Mouse (Mus musculus) heart, embryonic 16.5 days (tissue): ENCODE results near the gene Tyw3. TPM values are rescaled to one million over a fixed set of nuclear protein-coding genes. Genes with fewer than 3 reads are reported as not detected.
"Not testable (repeated sequence)": the region's sequence is repeated elsewhere in the genome, so short reads cannot be mapped to it uniquely, and the experiment has no call there.

Source experiments
- ATAC-seq: fragments of 200-750 bp; cut with Nextera tagmentation; replicated peaks from 2 replicates; pipeline ENCODE4 v1.8.0; 2017; ENCODE audit warnings: moderate number of reproducible peaks; ENCODE audit not compliant: insufficient read depth, low FRiP score; ENCODE audit errors: extremely low read depth
- H3K27ac ChIP-seq: fragments of 300-500 bp; sonication (generic); 2 replicates; pipeline ENCODE4 v1.5.1; 2014; ENCODE audit warnings: mild to moderate bottlenecking, low read length, control low read depth, moderate library complexity
- H3K27me3 ChIP-seq: fragments of 300-500 bp; sonication (generic); 2 replicates; pipeline ENCODE4 v1.6.1; 2014; ENCODE audit warnings: low read length, mixed read lengths; ENCODE audit not compliant: control insufficient read depth, insufficient read depth
- H3K36me3 ChIP-seq: fragments of 300-500 bp; sonication (generic); 2 replicates; pipeline ENCODE4 v1.6.1; 2014; ENCODE audit not compliant: control insufficient read depth, insufficient read depth
- H3K4me1 ChIP-seq: fragments of 300-500 bp; sonication (generic); 2 replicates; pipeline ENCODE4 v1.6.1; 2014; ENCODE audit warnings: low read length, mixed read lengths; ENCODE audit not compliant: control insufficient read depth, insufficient read depth
- H3K4me2 ChIP-seq: fragments of 300-500 bp; sonication (generic); 2 replicates; pipeline ENCODE4 v1.6.1; 2014; ENCODE audit warnings: low read depth, mild to moderate bottlenecking, control low read depth, low read length
- H3K4me3 ChIP-seq: fragments of 300-500 bp; sonication (generic); 2 replicates; pipeline ENCODE4 v1.5.1; 2014; ENCODE audit warnings: mild to moderate bottlenecking, control low read depth, low read length
- H3K9ac ChIP-seq: fragments of 300-500 bp; sonication (generic); 2 replicates; pipeline ENCODE4 v1.6.1; 2014; ENCODE audit warnings: low read length, control low read depth
- H3K9me3 ChIP-seq: fragments of 300-500 bp; sonication (generic); replicated peaks from 2 replicates; pipeline ENCODE4 v1.6.1; 2016; ENCODE audit warnings: low read length; ENCODE audit not compliant: control insufficient read depth
- WGBS: fragments of 180-500 bp; shearing (Covaris S2); extraction: QIAGEN DNeasy Blood & Tissue Kit; methylation state at CpG from one replicate; pipeline ENCODE4 v1.1.7; 2014; 5-methylcytosine and 5-hydroxymethylcytosine counted together
- polyA plus RNA-seq: library from polyadenylated mRNA; unstranded; fragments of >200 nt; fragmentation: Nextera tagmentation; extraction: Ambion mirVana; gene quantifications from 2 replicates; pipeline ENCODE4 v1.2.1, GENCODE M21; 2015

Tyw3 gene
- 6.8 and 10.3 TPM in 2 replicates for polyA plus RNA-seq

DNA sequence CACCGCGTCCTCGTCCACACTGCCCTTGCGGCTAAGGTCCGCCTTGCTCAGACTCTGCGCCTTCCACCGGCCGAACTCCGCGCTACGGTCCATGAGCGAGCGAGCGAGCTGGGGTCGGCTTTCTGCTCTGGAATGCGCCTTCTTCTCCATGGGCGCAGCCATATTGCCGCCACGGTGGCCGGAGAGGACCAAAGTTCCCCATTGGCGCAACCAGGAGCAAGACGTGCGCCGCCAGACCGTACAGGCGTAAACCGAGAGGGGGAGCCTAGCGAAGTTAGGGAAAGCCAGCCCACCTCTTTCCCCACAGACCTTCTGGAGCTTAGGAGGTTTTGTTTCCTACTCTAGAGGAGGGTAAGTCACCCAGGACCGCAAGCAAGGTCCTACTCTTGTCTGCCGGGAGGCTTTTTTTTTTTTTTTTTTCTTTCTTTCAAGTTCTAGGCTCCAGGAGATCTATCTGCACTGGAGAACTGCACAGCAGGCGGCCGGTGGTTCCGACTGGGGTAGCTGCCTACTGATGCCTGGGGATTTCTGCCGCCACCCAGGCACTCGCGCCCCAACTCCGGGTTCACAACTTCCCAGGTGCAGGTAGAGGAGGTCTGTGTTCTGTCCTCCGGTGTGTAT lies at the start of gene Tyw3:
Gene Tyw3 (minus strand): TSS at position 171 of the 621 bp plus-strand sequence.
- Histone ChIP-seq H3K4me3 (peak within 1 kb of the TSS; percentile 73), H3K4me2 (peak within 1 kb of the TSS; percentile 84), H3K4me1 (peaks cover 9% of the 10 kb centered on the region; the same call in 1 of the 2 replicates), H3K27ac (peak within 1 kb of the TSS; percentile 95), H3K9ac (peak within 1 kb of the TSS; percentile 84), H3K36me3 (peaks cover 17% of the 10 kb centered on the region), H3K27me3 (no peaks in the 10 kb centered on the region), H3K9me3 (no peaks in the 10 kb centered on the region)
- peak; percentile 97 for ATAC-seq
- under 1% methylated on average over 37 of the region's 38 CpGs for WGBS

DNA sequence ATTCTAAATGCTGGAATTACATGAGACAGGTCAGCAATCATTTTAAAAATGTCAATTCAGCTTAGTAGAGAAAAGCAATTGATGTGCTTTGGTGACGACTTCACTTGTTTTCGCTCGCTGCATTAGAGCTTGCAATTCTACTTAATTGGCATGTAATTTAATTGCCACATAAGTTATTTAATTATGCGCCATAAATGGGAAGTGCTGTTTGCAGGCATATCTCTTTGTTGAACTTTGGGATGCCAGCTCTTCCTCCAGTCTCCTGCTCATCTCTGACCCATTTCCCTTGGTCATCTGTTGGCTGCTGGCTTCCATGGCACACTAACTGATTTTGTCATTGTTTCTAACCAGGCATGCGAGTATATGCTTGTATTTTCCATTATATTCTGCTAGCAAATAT lies 36.2 kb upstream of the Tyw3 start:
- H3K36me3 ChIP-seq: no peaks in the 10 kb centered on the region
- H3K4me1 ChIP-seq: no peaks in the 10 kb centered on the region
- no peak overlapping the region for H3K4me2 ChIP-seq
- ATAC-seq: no peak
- H3K27ac ChIP-seq: no peak overlapping the region
- no peak overlapping the region for H3K9ac ChIP-seq
- H3K4me3 ChIP-seq: no peak overlapping the region
- no peaks in the 10 kb centered on the region for H3K9me3 ChIP-seq
- no peaks in the 10 kb centered on the region for H3K27me3 ChIP-seq
- WGBS: 92% methylated on average over 5 of the region's 5 CpGs

DNA sequence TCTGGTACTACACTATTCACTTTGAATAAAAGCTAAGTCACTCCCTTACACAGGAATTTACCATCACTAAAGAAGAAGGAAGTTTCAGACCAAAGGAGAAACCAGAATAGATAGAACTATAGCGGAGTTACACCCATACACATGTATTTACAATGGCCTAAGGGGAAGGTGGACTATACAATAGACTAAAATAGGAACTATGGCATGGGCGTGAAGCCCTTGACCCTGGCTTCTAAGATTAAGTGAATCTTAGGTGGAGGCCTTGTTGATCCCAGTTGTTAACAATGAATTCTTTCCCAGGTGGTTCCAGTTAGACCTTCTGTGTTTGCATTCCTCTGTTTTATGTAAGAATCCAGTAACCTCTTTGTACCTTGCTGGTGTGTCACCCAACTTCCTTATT lies 34.4 kb upstream of the Tyw3 start:
- ATAC-seq, H3K9ac ChIP-seq, H3K36me3 ChIP-seq, H3K4me2 ChIP-seq, H3K27ac ChIP-seq, H3K4me3 ChIP-seq, H3K4me1 ChIP-seq, H3K9me3 ChIP-seq, H3K27me3 ChIP-seq: not testable (repeated sequence)
- 84% methylated on average over 2 of the region's 2 CpGs for WGBS

DNA sequence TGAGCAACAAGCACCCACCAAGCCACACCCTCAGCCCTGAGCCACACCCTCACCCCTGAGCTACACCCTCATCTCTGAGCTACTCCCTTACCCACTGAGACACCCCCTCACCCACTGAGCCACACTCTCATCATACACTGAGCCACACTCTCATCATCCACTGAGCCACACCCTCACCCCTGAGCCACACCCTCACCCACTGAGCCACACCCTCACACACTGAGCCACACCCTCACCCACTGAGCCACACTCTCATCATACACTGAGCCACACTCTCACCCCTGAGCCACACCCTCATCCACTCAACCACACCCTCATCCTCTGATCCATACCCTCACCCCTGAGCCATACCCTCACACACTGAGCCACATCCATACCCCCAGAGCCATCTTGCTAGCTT lies 31.4 kb upstream of the Tyw3 start:
- Histone ChIP-seq H3K4me1 (no peaks in the 10 kb centered on the region), H3K4me2 (no peak overlapping the region), H3K27ac (no peak overlapping the region), H3K9ac (no peak overlapping the region), H3K9me3 (no peaks in the 10 kb centered on the region), H3K4me3 (no peak overlapping the region), H3K36me3 (no peaks in the 10 kb centered on the region), H3K27me3 (no peaks in the 10 kb centered on the region)
- ATAC-seq: no peak

DNA sequence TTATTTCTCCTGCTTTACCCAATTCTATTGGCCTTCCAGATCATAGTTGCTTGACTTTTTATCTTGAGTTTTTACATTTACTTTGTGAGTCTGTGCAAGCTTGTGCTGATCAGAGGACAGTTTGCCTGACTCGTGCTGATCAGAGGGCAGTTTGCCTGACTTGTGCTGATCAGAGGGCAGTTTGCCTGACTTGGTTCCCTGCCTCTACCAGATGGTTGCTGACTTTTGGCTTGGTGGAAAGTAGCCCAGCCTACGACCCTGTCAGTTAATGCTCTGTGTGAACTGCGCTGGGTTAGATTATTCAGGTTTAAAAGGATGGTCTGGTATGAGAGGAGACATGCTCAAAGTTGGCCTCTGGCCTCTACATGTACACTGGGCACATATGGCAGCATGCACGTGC lies 19.2 kb upstream of the Tyw3 start:
- WGBS: 88% methylated on average over 4 of the region's 4 CpGs
- no peaks in the 10 kb centered on the region for H3K9me3 ChIP-seq
- H3K9ac ChIP-seq: no peak overlapping the region
- H3K4me2 ChIP-seq: no peak overlapping the region
- H3K27me3 ChIP-seq: no peaks in the 10 kb centered on the region
- peaks cover 3% of the 10 kb centered on the region for H3K36me3 ChIP-seq
- H3K4me1 ChIP-seq: no peaks in the 10 kb centered on the region
- ATAC-seq: no peak
- no peak overlapping the region for H3K27ac ChIP-seq
- no peak overlapping the region for H3K4me3 ChIP-seq

DNA sequence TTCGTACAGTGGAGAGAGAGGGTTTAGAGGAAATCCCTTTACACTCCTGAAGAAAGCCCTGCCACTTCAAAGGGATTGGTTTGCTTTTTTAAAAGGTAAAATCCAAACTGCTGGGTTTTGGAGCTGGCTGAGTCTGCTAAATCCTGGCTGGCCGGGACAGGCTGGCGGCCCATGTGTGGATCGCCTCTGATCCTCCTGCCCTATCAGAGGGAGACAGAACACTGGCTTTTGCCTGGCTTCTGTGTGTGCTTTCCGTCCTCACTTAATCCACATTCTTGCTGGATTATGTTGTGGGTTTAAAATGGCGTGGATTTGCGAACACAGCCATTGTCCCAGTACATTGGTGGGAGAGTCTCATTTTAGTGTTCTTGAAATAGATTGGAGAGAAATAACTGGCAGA lies 18.4 kb upstream of the Tyw3 start:
- peaks cover 3% of the 10 kb centered on the region for H3K36me3 ChIP-seq
- no peak overlapping the region for H3K4me2 ChIP-seq
- no peak overlapping the region for H3K27ac ChIP-seq
- WGBS: 83% methylated on average over 7 of the region's 7 CpGs
- no peak for ATAC-seq
- H3K9me3 ChIP-seq: no peaks in the 10 kb centered on the region
- H3K4me1 ChIP-seq: no peaks in the 10 kb centered on the region
- no peaks in the 10 kb centered on the region for H3K27me3 ChIP-seq
- no peak overlapping the region for H3K9ac ChIP-seq
- no peak overlapping the region for H3K4me3 ChIP-seq

DNA sequence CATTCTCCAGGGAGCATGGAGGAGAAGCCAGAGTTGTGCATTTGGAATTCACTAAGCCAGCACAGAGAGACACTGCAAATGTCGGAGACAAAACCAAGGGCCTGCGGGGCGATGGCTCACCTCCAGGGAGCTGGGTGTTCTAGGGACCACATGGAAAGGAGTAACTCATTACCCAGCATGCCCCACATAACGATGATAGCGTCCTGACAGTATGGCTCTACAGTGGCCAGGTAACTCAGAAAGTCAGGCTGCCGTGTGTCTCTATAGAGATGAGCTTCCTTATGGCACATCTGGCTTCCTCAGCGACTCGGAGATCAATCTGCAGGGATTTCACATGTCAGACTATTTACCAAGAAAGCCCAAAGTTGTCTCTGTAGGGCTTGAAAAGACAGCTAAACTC lies 17.9 kb upstream of the Tyw3 start:
- Histone ChIP-seq H3K4me1 (no peaks in the 10 kb centered on the region), H3K27me3 (no peaks in the 10 kb centered on the region), H3K4me3 (no peak overlapping the region), H3K9ac (no peak overlapping the region), H3K4me2 (no peak overlapping the region), H3K36me3 (peaks cover 3% of the 10 kb centered on the region), H3K9me3 (no peaks in the 10 kb centered on the region), H3K27ac (no peak overlapping the region)
- no peak for ATAC-seq
- WGBS: 90% methylated on average over 8 of the region's 8 CpGs

DNA sequence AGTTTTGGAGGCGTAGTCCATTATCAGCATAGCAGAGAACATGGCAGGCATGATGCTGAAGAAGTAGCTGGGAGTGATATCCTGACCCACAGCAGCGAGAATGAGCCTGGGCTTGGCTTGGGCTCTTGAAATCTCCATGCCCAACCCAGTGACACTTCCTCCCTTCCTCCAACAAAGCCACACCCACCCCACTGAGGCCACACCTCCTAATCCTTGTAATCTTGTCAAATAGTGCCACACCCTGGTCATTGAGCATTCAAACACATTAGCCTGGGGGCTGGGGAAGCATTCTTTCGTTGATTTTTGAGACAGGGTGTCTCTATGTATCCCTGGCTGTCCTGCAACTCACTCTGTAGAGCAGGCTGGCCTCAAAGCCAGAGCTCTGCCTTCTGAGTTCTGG lies 15.0 kb upstream of the Tyw3 start:
- Histone ChIP-seq H3K4me3 (no peak overlapping the region), H3K27ac (no peak overlapping the region), H3K27me3 (no peaks in the 10 kb centered on the region), H3K9ac (no peak overlapping the region), H3K36me3 (peaks cover 3% of the 10 kb centered on the region; the same call in 1 of the 2 replicates), H3K4me1 (no peaks in the 10 kb centered on the region), H3K4me2 (no peak overlapping the region), H3K9me3 (no peaks in the 10 kb centered on the region)
- 89% methylated on average over 3 of the region's 3 CpGs for WGBS
- no peak for ATAC-seq

DNA sequence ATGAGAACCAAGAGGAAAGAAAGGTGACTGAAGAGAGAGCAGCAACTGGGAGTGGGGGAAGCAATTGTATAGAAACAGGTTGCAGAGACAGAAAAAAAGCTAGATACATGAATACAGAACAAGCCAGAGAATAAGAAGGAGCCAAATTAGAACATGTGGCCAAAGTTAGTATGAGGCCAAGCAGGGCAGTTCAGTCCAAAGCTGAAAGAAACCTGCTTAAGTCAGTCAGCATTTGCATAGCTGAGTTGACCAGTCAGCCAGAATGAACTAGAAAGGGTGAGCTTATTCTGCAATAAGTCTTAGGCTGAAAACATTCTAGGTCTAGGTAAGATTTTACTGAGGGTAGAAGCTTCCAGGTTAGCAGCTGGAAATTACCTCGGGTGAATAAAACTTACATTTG lies 11.0 kb upstream of the Tyw3 start:
- no peak overlapping the region for H3K4me3 ChIP-seq
- H3K36me3 ChIP-seq: peaks cover 14% of the 10 kb centered on the region; the same call in 1 of the 2 replicates
- no peaks in the 10 kb centered on the region for H3K4me1 ChIP-seq
- no peak overlapping the region for H3K9ac ChIP-seq
- 67% methylated on average over 1 of the region's 1 CpGs for WGBS
- H3K27ac ChIP-seq: no peak overlapping the region
- H3K27me3 ChIP-seq: no peaks in the 10 kb centered on the region
- no peaks in the 10 kb centered on the region for H3K9me3 ChIP-seq
- ATAC-seq: no peak
- no peak overlapping the region for H3K4me2 ChIP-seq
